Mouse (Mus musculus) embryonic fibroblast, embryonic 13.5 days (primary cell): ENCODE measurements around the gene Cep95.

ENCODE experiments used
- CTCF ChIP-seq: IDR thresholded peaks from 2 replicates; pipeline ENCODE4 v1.5.1; 2011; ENCODE audit warnings: mild to moderate bottlenecking, control low read depth, low read length, moderate library complexity, borderline replicate concordance; ENCODE audit not compliant: insufficient read depth
- POLR2A ChIP-seq: IDR thresholded peaks from 2 replicates; pipeline ENCODE4 v1.6.1; 2011; ENCODE audit warnings: low read depth, mild to moderate bottlenecking, control low read depth, low read length, moderate library complexity

DNA sequence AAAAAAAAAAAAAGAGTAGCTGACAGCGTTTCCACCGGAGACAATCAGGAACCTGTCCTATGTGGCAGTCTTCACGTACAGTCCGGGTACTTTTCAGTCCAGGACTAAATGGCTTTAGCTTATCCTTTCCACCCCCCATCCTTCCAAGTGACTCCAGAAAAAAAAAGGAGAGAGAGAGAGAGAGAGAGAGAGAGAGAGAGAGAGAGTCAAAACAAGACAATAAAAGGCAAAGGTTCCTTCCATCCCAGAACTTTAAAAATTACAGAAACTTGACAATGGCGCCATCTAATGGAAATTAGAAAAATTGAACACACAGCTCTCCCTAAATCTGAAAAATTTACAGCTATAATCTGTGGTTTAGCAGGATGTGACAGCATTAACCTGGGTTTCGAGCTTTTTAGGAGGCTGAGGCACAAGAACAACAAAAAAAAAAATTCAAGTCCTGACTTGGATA is 46.6 kb upstream of the Cep95 start:
- TF ChIP-seq CTCF (no peak), POLR2A (no peak)
